Mouse (Mus musculus): ENCODE results near the gene Mrgprx2. TPM values are rescaled to one million over a fixed set of nuclear protein-coding genes. Genes with fewer than 3 reads are reported as not detected.

Mrgprx2 gene
- 0.01 and 0.08 TPM in 2 replicates for polyA plus RNA-seq (2012; rRNA removed; ENCODE audit: low replicate concordance)

GRCm38 (mm10) chr7:48499221-48499620 is at the start of gene Mrgprx2:
Gene Mrgprx2 (minus strand): TSS chr7:48499321.

GRCm38 (mm10) chr7:48456242-48456641 is 42.9 kb downstream of the Mrgprx2 start, which contains the start of gene Mrgprb1:
Gene Mrgprb1 (minus strand): TSS chr7:48456342.

Other genes with a start within 250 kb of the Mrgprx2 start
- gene Mrgprb8, start 110.8 kb downstream of the Mrgprx2 start, polyA plus RNA-seq (2012; rRNA removed; ENCODE audit: low replicate concordance), result not detected in 2 replicates
- gene Mrgprb1, start 43.0 kb downstream of the Mrgprx2 start, polyA plus RNA-seq (2012; rRNA removed; ENCODE audit: low replicate concordance), result 0.04 and 0.41 TPM in 2 replicates
- 0.09 and 0.31 TPM in 2 replicates for gene Mrgprb2, start 58.8 kb upstream of the Mrgprx2 start, polyA plus RNA-seq (2012; rRNA removed; ENCODE audit: low replicate concordance)
- gene Mrgprb3, start 144.5 kb upstream of the Mrgprx2 start, polyA plus RNA-seq (2012; rRNA removed; ENCODE audit: low replicate concordance), result not detected in 2 replicates

Measured in subcutaneous adipose tissue, adult 2 months (tissue).